ENCODE assay signal across 11 mouse cellular contexts in the genomic region with DNA sequence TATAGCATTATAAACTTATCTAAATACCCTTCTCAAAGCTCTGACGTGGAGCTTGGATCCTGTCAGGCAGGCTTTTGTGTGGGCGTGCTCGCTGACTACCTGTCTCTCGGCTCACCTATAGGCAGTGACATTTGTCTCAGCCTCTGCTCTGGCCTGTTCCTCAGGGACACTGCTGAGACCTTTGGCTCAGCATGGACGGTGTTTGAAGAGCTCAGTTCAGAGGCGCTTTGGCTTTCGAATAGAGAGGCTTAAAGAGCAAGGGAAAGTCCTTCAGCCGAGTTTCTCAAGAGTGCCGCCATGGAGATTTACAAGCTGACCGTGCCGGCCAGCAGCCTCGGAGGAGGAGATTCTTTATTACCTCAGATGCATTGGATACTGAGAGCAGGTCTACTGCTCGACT.
DNase-seq lines count a peak whose midpoint lies in the region; ATAC-seq lines count a peak whose summit lies in the region.
"Had no signal": no experiment of that assay in that cellular context is flagged by ENCODE, and none has a peak within 500 bp of the region (broad histone marks: within the 10 kb centered on the region; RNA-seq: fewer than 3 reads in every experiment).

No protein-coding gene starts in this region.

- H3K9me3 ChIP-seq in intestine, embryonic 15.5 days, result no peaks in the 10 kb centered on the region
- no peaks in the 10 kb centered on the region for H3K9me3 ChIP-seq in stomach, embryonic 14.5 days (ENCODE audit: control insufficient read depth, low read depth, low read length)
- H3K9me3 ChIP-seq: lung, embryonic 15.5 days; neural tube, embryonic 12.5 days had no signal

- H3K27ac ChIP-seq in intestine, embryonic 15.5 days, result peak overlapping the region; percentile 51; the same call in 1 of the 2 replicates
- 0 out of 2 replicates have a peak overlapping the region, but pooled peaks have one; percentile 27 for H3K27ac ChIP-seq in stomach, embryonic 14.5 days (ENCODE audit: low read length)
- H3K27ac ChIP-seq: neural tube, embryonic 12.5 days had no signal

- 36% methylated on average over 13 of the region's 13 CpGs for WGBS in intestine, embryonic 15.5 days
- 62% methylated on average over 13 of the region's 13 CpGs for WGBS in stomach, embryonic 14.5 days

- H3K36me3 ChIP-seq in intestine, embryonic 15.5 days, result no peaks in the 10 kb centered on the region
- H3K36me3 ChIP-seq in stomach, embryonic 14.5 days (ENCODE audit: control insufficient read depth, insufficient read depth, low read length), result peaks cover 3% of the 10 kb centered on the region; the same call in 1 of the 2 replicates

- no peak overlapping the region for H3K9ac ChIP-seq in intestine, embryonic 15.5 days
- no peak overlapping the region for H3K9ac ChIP-seq in stomach, embryonic 14.5 days (replicated peaks; ENCODE audit: low read depth, low read length)
- H3K9ac ChIP-seq: lung, embryonic 15.5 days; neural tube, embryonic 12.5 days had no signal

- H3K4me2 ChIP-seq in intestine, embryonic 15.5 days (replicated peaks), result peak overlapping the region; percentile 36; the same call in 1 of the 2 replicates
- no peak overlapping the region for H3K4me2 ChIP-seq in stomach, embryonic 14.5 days (replicated peaks; ENCODE audit: low read depth, low read length)
- H3K4me2 ChIP-seq: neural tube, embryonic 12.5 days had no signal

- ATAC-seq in intestine, embryonic 15.5 days, result peak; percentile 71
- no peak for ATAC-seq in stomach, embryonic 14.5 days (ENCODE audit: insufficient number of reproducible peaks, insufficient read depth, low FRiP score, low read depth)

- H3K27me3 ChIP-seq in intestine, embryonic 15.5 days (replicated peaks), result no peaks in the 10 kb centered on the region
- H3K27me3 ChIP-seq in stomach, embryonic 14.5 days (ENCODE audit: control insufficient read depth, insufficient read depth, low read length), result no peaks in the 10 kb centered on the region
- H3K27me3 ChIP-seq: lung, embryonic 15.5 days; neural tube, embryonic 12.5 days had no signal

- H3K4me1 ChIP-seq in intestine, embryonic 15.5 days (replicated peaks), result 0 out of 2 replicates have a peak, but pooled peaks cover 8% of the 10 kb centered on the region
- 0 out of 2 replicates have a peak, but pooled peaks cover 2% of the 10 kb centered on the region for H3K4me1 ChIP-seq in stomach, embryonic 14.5 days (ENCODE audit: control insufficient read depth, insufficient read depth, low read length)

- DNase-seq in cerebellum, postnatal 25 days, result peak; percentile 31 to 46
- DNase-seq in cerebellum, adult 11-12 months, result no peak
- peak; percentile 5 to 32 for DNase-seq in lung, adult 18-20 months
- DNase-seq in lung, postnatal 14 days, result no peak
- DNase-seq in frontal cortex, postnatal 14 days (ENCODE audit: low spot score in 2 of 2), result no peak
- DNase-seq in c-Kit-positive CD71-positive TER-119-positive erythroid progenitor cells, embryonic 14.5 days (ENCODE audit: low spot score), result no peak
- DNase-seq: layer of hippocampus, adult 9-11 months had no signal

- H3K4me3 ChIP-seq in intestine, embryonic 15.5 days (replicated peaks), result no peak overlapping the region
- H3K4me3 ChIP-seq in stomach, embryonic 14.5 days (ENCODE audit: low read depth, low read length), result no peak overlapping the region
- H3K4me3 ChIP-seq: neural tube, embryonic 12.5 days had no signal

Comparison
In these comparisons a context has a peak if more than half of its experiments do, and no peak if none do; other contexts are left out.
1. DNase-seq: peak in cerebellum, postnatal 25 days (2 of 2) and lung, adult 18-20 months (2 of 2); none in cerebellum, adult 11-12 months (single experiment), lung, postnatal 14 days (single experiment), frontal cortex, postnatal 14 days (0 of 2) and c-Kit-positive CD71-positive TER-119-positive erythroid progenitor cells, embryonic 14.5 days (single experiment).